In the genomic region with DNA sequence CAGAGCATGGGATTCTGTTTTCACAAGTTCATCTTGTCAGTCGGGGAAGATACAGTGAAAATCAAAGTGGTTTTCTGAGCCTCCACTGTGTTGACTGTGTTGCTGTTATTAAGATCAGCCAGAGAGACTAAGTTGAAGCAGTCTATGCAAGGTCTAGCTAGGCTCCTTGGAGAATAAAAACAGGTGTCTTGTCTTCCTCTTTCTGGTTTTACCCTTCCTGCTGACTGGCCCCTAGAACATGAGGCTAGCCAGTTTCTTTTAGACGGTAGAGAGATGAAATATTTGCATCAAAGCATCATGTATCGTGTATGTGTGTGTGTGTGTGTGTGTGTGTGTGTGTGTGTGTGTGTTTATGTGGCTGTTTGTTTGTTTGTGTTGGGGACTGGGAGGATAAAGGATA, we compare ENCODE assay signal across 27 mouse cellular contexts. TPM values are rescaled to one million over a fixed set of nuclear protein-coding genes. Genes with fewer than 3 reads are reported as not detected.
"Had no signal": no experiment of that assay in that cellular context is flagged by ENCODE, and none has a peak within 500 bp of the region (broad histone marks: within the 10 kb centered on the region; RNA-seq: fewer than 3 reads in every experiment).

No protein-coding gene starts in this region.

- H3K9me3 ChIP-seq: midbrain, embryonic 10.5 days; midbrain, embryonic 12.5 days; neural tube, embryonic 13.5 days; neural tube, embryonic 15.5 days; stomach, embryonic 15.5 days had no signal

- H3K4me1 ChIP-seq: midbrain, embryonic 10.5 days; midbrain, embryonic 12.5 days; stomach, embryonic 15.5 days had no signal

- H3K9ac ChIP-seq: lung, embryonic 14.5 days; midbrain, embryonic 12.5 days; neural tube, embryonic 13.5 days; neural tube, embryonic 15.5 days; stomach, embryonic 15.5 days had no signal

- DNase-seq: lung, adult 18-20 months; lung, embryonic 14.5 days; lung, postnatal 10 days; lung, postnatal 4 days; midbrain, embryonic 14.5 days; retina, postnatal 1 day; right cerebral cortex, adult 18-20 months; right cerebral cortex, postnatal 25 days; right cerebral cortex, postnatal 4 days; spleen, adult 18-20 months; thymus, adult 2 months; thymus, postnatal 25 days; thymus, postnatal 4 days had no signal

- ATAC-seq: midbrain, embryonic 16.5 days had no signal

- H3K4me2 ChIP-seq: lung, embryonic 14.5 days; midbrain, embryonic 12.5 days; neural tube, embryonic 13.5 days; neural tube, embryonic 15.5 days; stomach, embryonic 15.5 days had no signal

- H3K27me3 ChIP-seq: midbrain, embryonic 12.5 days; neural tube, embryonic 13.5 days; neural tube, embryonic 15.5 days; stomach, embryonic 15.5 days had no signal

- H3K27ac ChIP-seq: midbrain, embryonic 10.5 days; midbrain, embryonic 12.5 days; neural tube, embryonic 15.5 days; stomach, embryonic 15.5 days; stomach, postnatal 0 days had no signal

- H3K36me3 ChIP-seq: midbrain, embryonic 10.5 days; midbrain, embryonic 12.5 days; neural tube, embryonic 13.5 days; neural tube, embryonic 15.5 days; stomach, embryonic 15.5 days had no signal

- H3K4me3 ChIP-seq: midbrain, embryonic 10.5 days; midbrain, embryonic 12.5 days; myocyte; neural tube, embryonic 13.5 days; neural tube, embryonic 15.5 days; stomach, embryonic 15.5 days had no signal

RNA-seq across cellular contexts. Expression of gene 4931428L18Rik, which starts 16.7 kb away (rescaled TPM):
- total RNA-seq: megakaryocyte-erythroid progenitor cell, adult 5-6 weeks had no signal
- polyA plus RNA-seq: lung, embryonic 14.5 days; midbrain, embryonic 10.5 days; midbrain, embryonic 12.5 days; midbrain, embryonic 14.5 days; midbrain, embryonic 16.5 days; neural tube, embryonic 11.5 days; neural tube, embryonic 13.5 days; neural tube, embryonic 15.5 days; small intestine, adult 2 months; thymus, adult 2 months had no signal

RNA-seq across cellular contexts. Expression of gene Pih1d3, which starts 16.9 kb away (rescaled TPM):
- total RNA-seq: megakaryocyte, adult 5-6 weeks; megakaryocyte-erythroid progenitor cell, adult 5-6 weeks had no signal
- polyA plus RNA-seq: lung, embryonic 14.5 days; lung, embryonic 16.5 days; midbrain, embryonic 10.5 days; midbrain, embryonic 12.5 days; midbrain, embryonic 14.5 days; midbrain, embryonic 16.5 days; myocyte; neural tube, embryonic 11.5 days; neural tube, embryonic 13.5 days; neural tube, embryonic 15.5 days; small intestine, adult 2 months; stomach, embryonic 15.5 days; stomach, postnatal 0 days; thymus, adult 2 months; urinary bladder, adult 2 months had no signal

RNA-seq across cellular contexts. Expression of gene Lgsn, which starts 29.6 kb away (rescaled TPM):
- total RNA-seq: megakaryocyte, adult 5-6 weeks; megakaryocyte-erythroid progenitor cell, adult 5-6 weeks had no signal
- polyA plus RNA-seq: lung, embryonic 14.5 days; lung, embryonic 16.5 days; midbrain, embryonic 10.5 days; midbrain, embryonic 12.5 days; midbrain, embryonic 14.5 days; midbrain, embryonic 16.5 days; myocyte; neural tube, embryonic 11.5 days; neural tube, embryonic 13.5 days; small intestine, adult 2 months; stomach, embryonic 15.5 days; stomach, postnatal 0 days; thymus, adult 2 months; urinary bladder, adult 2 months had no signal
